Mouse (Mus musculus) gastrocnemius, postnatal 4 days (tissue): Measurements from ENCODE around the gene Uts2. TPM values are rescaled to one million over a fixed set of nuclear protein-coding genes. Genes with fewer than 3 reads are reported as not detected.
A peak's percentile ranks its signal among the peaks of the same experiment; 100 is the strongest.

Experiments
- DNase-seq, 2 experiments: peaks; one replicate each; pipeline ENCODE4 v3.0.0; 2021 to 2022; ENCODE audit warnings: low spot score in 2 of 2, mixed read lengths in 2 of 2
- long read RNA-seq, 2 experiments: library from polyadenylated mRNA; stranded (forward); transcript quantifications; one replicate each; pipeline ENCODE4 v2.0.0; 2021
- total RNA-seq, 2 experiments: library from RNA; stranded (reverse); gene quantifications; 2 replicates each; pipeline ENCODE4 v1.2.3; 2021

The Uts2 gene
- not detected for total RNA-seq
- long read RNA-seq, experiment 1: 0 reads
- long read RNA-seq, experiment 2: 0 reads

- DNase-seq: no peak
These were observed at the start of gene Uts2 for GRCm38 (mm10) chr4:150996797-150997196. Uts2 (plus strand) TSS chr4:150997097.

- DNase-seq: no peak
These were observed 45.9 kb upstream of the Uts2 start for GRCm38 (mm10) chr4:150950972-150951371.

- DNase-seq: no peak
These were observed 40.4 kb upstream of the Uts2 start for GRCm38 (mm10) chr4:150956369-150957105.

- DNase-seq: no peak
These were observed 39.8 kb upstream of the Uts2 start for GRCm38 (mm10) chr4:150957106-150957458.

- no peak for DNase-seq
These were observed 38.4 kb upstream of the Uts2 start for GRCm38 (mm10) chr4:150958536-150958935.

GRCm38 (mm10) chr4:150962231-150962630 is 34.7 kb upstream of the Uts2 start:
- DNase-seq: no peak

- no peak for DNase-seq
These were observed 33.2 kb upstream of the Uts2 start for GRCm38 (mm10) chr4:150963711-150964110.

GRCm38 (mm10) chr4:150964635-150965554 is 32.0 kb upstream of the Uts2 start:
- peak; percentile 62 to 83 for DNase-seq

- DNase-seq: no peak
These were observed 31.3 kb upstream of the Uts2 start for GRCm38 (mm10) chr4:150965555-150965951.

- DNase-seq: no peak
These were observed 30.3 kb upstream of the Uts2 start for GRCm38 (mm10) chr4:150966556-150966955.

- DNase-seq: no peak
These were observed 27.9 kb upstream of the Uts2 start for GRCm38 (mm10) chr4:150968956-150969355.

GRCm38 (mm10) chr4:150973264-150973663 is 23.6 kb upstream of the Uts2 start:
- DNase-seq: no peak

GRCm38 (mm10) chr4:150975145-150975544 is 21.8 kb upstream of the Uts2 start:
- DNase-seq: no peak

GRCm38 (mm10) chr4:150978156-150978910 is 18.6 kb upstream of the Uts2 start:
- DNase-seq: no peak

- no peak for DNase-seq
These were observed 17.4 kb upstream of the Uts2 start for GRCm38 (mm10) chr4:150979455-150979854.

- no peak for DNase-seq
These were observed 16.7 kb upstream of the Uts2 start for GRCm38 (mm10) chr4:150980153-150980552.

- no peak for DNase-seq
These were observed 6.7 kb upstream of the Uts2 start for GRCm38 (mm10) chr4:150990148-150990547.

- no peak for DNase-seq
These were observed 1.7 kb downstream of the Uts2 start for GRCm38 (mm10) chr4:150998626-150999025.

GRCm38 (mm10) chr4:151001397-151001796 is 4.5 kb downstream of the Uts2 start:
- DNase-seq: no peak

GRCm38 (mm10) chr4:151005656-151006318 is 8.9 kb downstream of the Uts2 start:
- DNase-seq: no peak

- DNase-seq: peak in 1 of 2 experiments; percentile 26
These were observed 10.0 kb downstream of the Uts2 start for GRCm38 (mm10) chr4:151006945-151007344.
